Mouse (Mus musculus) CH12.LX (cell line): ENCODE results near the gene Aldh8a1.

Experiments used
- CTCF ChIP-seq, 2 experiments: IDR thresholded peaks in 1 of 2; conservative IDR thresholded peaks in 1 of 2; 2 replicates each; pipeline ENCODE4 v1.5.1; 2011 to 2012; ENCODE audit warnings: low read depth in 2 of 2, low read length in 2 of 2, improper control_type of control experiment in 1 of 2, inconsistent platforms in 1 of 2, mild to moderate bottlenecking in 1 of 2, moderate library complexity in 1 of 2
- ELF1 ChIP-seq: IDR thresholded peaks from 2 replicates; pipeline ENCODE4 v1.6.1; 2014; ENCODE audit warnings: low read depth, mild to moderate bottlenecking, inconsistent platforms, low read length, improper control_type of control experiment
- GABPA ChIP-seq: IDR thresholded peaks from 2 replicates; pipeline ENCODE4 v1.6.1; 2012; ENCODE audit warnings: low read depth, low read length, improper control_type of control experiment, inconsistent platforms; ENCODE audit not compliant: insufficient replicate concordance
- JUND ChIP-seq: conservative IDR thresholded peaks from 2 replicates; pipeline ENCODE4 v1.6.1; 2011; ENCODE audit warnings: low read depth, low read length, improper control_type of control experiment
- SIN3A ChIP-seq: IDR thresholded peaks from 2 replicates; pipeline ENCODE4 v1.6.1; 2012; ENCODE audit warnings: low read length, improper control_type of control experiment, inconsistent platforms
- USF1 ChIP-seq: IDR thresholded peaks from 2 replicates; pipeline ENCODE4 v1.6.1; 2014; ENCODE audit warnings: low read depth, mild to moderate bottlenecking, inconsistent platforms, low read length, improper control_type of control experiment

- TF ChIP-seq JUND (no peak), GABPA (no peak), ELF1 (no peak), USF1 (no peak), CTCF (conservative IDR thresholded peaks at IDR 0.05 in 1 of 2, IDR thresholded peaks at IDR 0.05 in 1 of 2; ENCODE audit: low read depth in 2 of 2, low read length in 2 of 2) (no peak), SIN3A (no peak)
Observed at GRCm38 (mm10) chr10:21393390-21393789, 16.3 kb downstream of the Aldh8a1 start.
